Mouse (Mus musculus): Measurements from ENCODE around the gene Abhd15. TPM values are rescaled to one million over a fixed set of nuclear protein-coding genes. Genes with fewer than 3 reads are reported as not detected.
A peak's percentile ranks its signal among the peaks of the same experiment; 100 is the strongest.

Gene Abhd15
- polyA plus RNA-seq, 1 experiment from 2014 or later = 1.9 TPM

DNA sequence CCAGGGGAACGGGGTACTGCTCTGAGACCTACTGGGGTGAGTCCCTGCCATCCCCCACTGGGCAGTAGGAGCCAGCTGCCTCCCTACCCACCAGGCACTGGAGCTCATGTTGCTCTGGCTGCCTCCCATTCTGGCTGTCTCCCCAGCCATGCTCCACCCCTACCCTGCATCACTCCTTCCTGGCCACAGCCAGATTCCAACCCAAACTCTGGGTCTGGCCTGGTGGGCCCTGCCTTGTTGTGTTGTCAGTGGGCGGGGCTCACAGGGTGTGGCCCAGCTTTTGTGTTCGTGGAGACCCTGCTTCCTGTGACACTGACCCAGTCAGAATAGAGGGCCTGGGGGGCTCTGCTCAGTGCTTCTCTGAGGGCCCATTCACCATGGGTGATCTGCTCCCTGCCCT lies 11.4 kb upstream of the Abhd15 start:
- peaks cover 4% of the 10 kb centered on the region; the same call in 1 of the 2 replicates for H3K4me1 ChIP-seq (ENCODE audit: control insufficient read depth, insufficient read depth, low read length)
- no peak overlapping the region for H3K27ac ChIP-seq (ENCODE audit: low read length)
- WGBS = 62% methylated on average over 3 of the region's 3 CpGs
- no peak overlapping the region for H3K4me3 ChIP-seq (ENCODE audit: low read depth, low read length)
- no peaks in the 10 kb centered on the region for H3K9me3 ChIP-seq (ENCODE audit: control insufficient read depth, low read depth, low read length)
- H3K9ac ChIP-seq (replicated peaks; ENCODE audit: low read depth, low read length) = no peak overlapping the region
- peaks cover 70% of the 10 kb centered on the region for H3K36me3 ChIP-seq (ENCODE audit: control insufficient read depth, insufficient read depth, low read length)
- H3K4me2 ChIP-seq (replicated peaks; ENCODE audit: low read depth, low read length) = no peak overlapping the region
- no peaks in the 10 kb centered on the region for H3K27me3 ChIP-seq (ENCODE audit: control insufficient read depth, insufficient read depth, low read length)
- ATAC-seq (ENCODE audit: insufficient number of reproducible peaks, insufficient read depth, low FRiP score, low read depth) = no peak

DNA sequence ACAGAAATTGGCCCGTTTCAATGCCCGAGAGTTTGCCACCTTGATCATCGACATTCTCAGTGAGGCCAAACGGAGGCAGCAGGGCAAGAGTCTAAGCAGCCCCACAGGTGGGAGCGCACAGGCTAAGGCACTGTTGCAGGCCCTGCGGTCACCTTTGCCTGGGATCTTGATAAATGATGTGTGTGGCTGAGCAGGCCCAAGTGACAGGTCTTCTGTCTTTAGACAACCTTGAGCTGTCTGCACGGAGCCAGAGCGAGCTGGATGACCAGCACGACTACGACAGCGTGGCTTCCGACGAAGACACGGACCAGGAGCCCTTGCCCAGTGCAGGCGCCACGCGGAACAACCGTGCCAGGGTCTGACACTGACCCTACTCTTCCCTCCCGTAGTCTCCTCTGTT lies 10.5 kb upstream of the Abhd15 start:
- no peak overlapping the region for H3K4me2 ChIP-seq (replicated peaks; ENCODE audit: low read depth, low read length)
- H3K4me1 ChIP-seq (ENCODE audit: control insufficient read depth, insufficient read depth, low read length) = peaks cover 5% of the 10 kb centered on the region; the same call in 1 of the 2 replicates
- ATAC-seq (ENCODE audit: insufficient number of reproducible peaks, insufficient read depth, low FRiP score, low read depth) = no peak
- peaks cover 67% of the 10 kb centered on the region for H3K36me3 ChIP-seq (ENCODE audit: control insufficient read depth, insufficient read depth, low read length)
- no peak overlapping the region for H3K27ac ChIP-seq (ENCODE audit: low read length)
- 94% methylated on average over 19 of the region's 19 CpGs for WGBS
- H3K4me3 ChIP-seq (ENCODE audit: low read depth, low read length) = no peak overlapping the region
- no peaks in the 10 kb centered on the region for H3K9me3 ChIP-seq (ENCODE audit: control insufficient read depth, low read depth, low read length)
- H3K27me3 ChIP-seq (ENCODE audit: control insufficient read depth, insufficient read depth, low read length) = no peaks in the 10 kb centered on the region
- no peak overlapping the region for H3K9ac ChIP-seq (replicated peaks; ENCODE audit: low read depth, low read length)

DNA sequence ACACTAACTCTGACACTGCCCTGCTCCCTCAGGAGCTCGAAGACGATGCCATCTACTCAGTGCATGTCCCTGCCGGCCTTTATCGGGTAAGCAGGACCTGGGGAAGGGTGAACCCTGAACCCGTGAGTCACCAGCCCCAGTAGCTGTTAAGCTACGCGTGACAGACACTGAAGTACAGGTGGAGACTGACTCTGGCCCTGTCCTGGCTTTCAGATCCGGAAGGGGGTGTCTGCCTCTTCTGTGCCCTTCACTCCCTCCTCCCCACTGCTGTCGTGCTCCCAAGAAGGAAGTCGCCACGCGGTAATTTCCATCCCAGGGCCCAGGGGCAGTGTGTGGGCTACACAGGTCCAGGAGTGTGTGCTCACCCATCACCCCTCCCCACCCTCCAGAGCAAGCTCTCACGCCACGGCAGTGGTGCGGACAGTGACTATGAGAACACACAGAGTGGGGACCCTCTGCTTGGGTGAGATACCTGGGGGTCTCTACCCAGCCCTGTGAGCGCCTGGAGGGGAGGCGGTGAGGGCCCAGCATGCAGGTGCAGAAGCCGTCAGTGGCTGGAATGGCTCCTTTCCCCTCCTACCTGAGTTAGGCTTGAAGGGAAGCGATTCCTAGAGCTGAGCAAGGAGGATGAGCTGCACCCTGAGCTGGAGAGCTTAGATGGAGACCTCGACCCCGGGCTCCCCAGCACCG lies 9.5 kb upstream of the Abhd15 start:
- Histone ChIP-seq H3K4me2 (replicated peaks; ENCODE audit: low read depth, low read length) (no peak overlapping the region), H3K9ac (replicated peaks; ENCODE audit: low read depth, low read length) (no peak overlapping the region), H3K27me3 (ENCODE audit: control insufficient read depth, insufficient read depth, low read length) (no peaks in the 10 kb centered on the region), H3K27ac (ENCODE audit: low read length) (no peak overlapping the region), H3K4me1 (ENCODE audit: control insufficient read depth, insufficient read depth, low read length) (peaks cover 5% of the 10 kb centered on the region; the same call in 1 of the 2 replicates), H3K36me3 (ENCODE audit: control insufficient read depth, insufficient read depth, low read length) (peaks cover 57% of the 10 kb centered on the region), H3K4me3 (ENCODE audit: low read depth, low read length) (no peak overlapping the region), H3K9me3 (ENCODE audit: control insufficient read depth, low read depth, low read length) (no peaks in the 10 kb centered on the region)
- 87% methylated on average over 22 of the region's 22 CpGs for WGBS
- no peak for ATAC-seq (ENCODE audit: insufficient number of reproducible peaks, insufficient read depth, low FRiP score, low read depth)

DNA sequence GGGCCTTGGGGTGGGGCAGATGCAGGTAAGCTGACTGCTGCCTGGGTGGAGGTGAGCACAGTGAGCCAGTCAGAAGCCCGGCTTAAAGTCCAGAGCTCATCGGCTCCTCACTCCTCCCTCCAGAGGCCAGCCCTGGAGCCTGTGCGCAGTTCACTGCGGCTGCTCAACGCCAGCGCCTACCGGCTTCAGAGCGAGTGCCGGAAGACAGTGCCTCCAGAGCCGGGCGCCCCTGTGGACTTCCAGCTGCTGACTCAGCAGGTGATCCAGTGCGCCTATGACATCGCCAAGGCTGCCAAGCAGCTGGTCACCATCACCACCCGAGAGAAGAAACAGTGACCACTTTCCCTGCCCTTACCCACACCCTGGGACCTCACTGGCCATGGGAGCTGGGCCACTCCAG lies 8.6 kb upstream of the Abhd15 start:
- no peak overlapping the region for H3K27ac ChIP-seq (ENCODE audit: low read length)
- H3K27me3 ChIP-seq (ENCODE audit: control insufficient read depth, insufficient read depth, low read length) = no peaks in the 10 kb centered on the region
- WGBS = 83% methylated on average over 14 of the region's 14 CpGs
- H3K36me3 ChIP-seq (ENCODE audit: control insufficient read depth, insufficient read depth, low read length) = peaks cover 50% of the 10 kb centered on the region
- no peak overlapping the region for H3K4me2 ChIP-seq (replicated peaks; ENCODE audit: low read depth, low read length)
- H3K9me3 ChIP-seq (ENCODE audit: control insufficient read depth, low read depth, low read length) = no peaks in the 10 kb centered on the region
- no peak overlapping the region for H3K9ac ChIP-seq (replicated peaks; ENCODE audit: low read depth, low read length)
- no peak for ATAC-seq (ENCODE audit: insufficient number of reproducible peaks, insufficient read depth, low FRiP score, low read depth)
- H3K4me1 ChIP-seq (ENCODE audit: control insufficient read depth, insufficient read depth, low read length) = peaks cover 5% of the 10 kb centered on the region; the same call in 1 of the 2 replicates
- no peak overlapping the region for H3K4me3 ChIP-seq (ENCODE audit: low read depth, low read length)

DNA sequence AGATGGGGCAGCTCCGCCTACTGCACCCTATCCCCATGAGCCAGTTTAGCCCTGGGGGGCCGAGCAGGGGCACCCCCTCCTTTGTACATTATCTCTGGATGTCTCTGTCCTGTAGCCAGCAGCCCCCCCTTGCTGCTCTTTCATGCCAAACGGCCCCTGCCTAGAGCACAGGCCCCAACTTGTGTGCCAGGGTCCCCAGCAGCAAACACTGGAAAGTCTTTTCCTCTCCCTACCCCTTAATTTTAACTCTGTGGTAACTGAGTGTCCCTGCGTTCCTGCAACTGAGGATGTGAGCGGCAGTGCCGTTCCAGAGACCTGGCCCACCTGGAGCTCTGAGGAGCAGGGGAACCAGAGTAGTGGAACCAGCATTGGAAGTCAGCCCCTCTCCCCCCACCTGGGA lies 8.0 kb upstream of the Abhd15 start:
- H3K4me2 ChIP-seq (replicated peaks; ENCODE audit: low read depth, low read length) = no peak overlapping the region
- peaks cover 7% of the 10 kb centered on the region; the same call in 1 of the 2 replicates for H3K4me1 ChIP-seq (ENCODE audit: control insufficient read depth, insufficient read depth, low read length)
- no peak overlapping the region for H3K27ac ChIP-seq (ENCODE audit: low read length)
- ATAC-seq (ENCODE audit: insufficient number of reproducible peaks, insufficient read depth, low FRiP score, low read depth) = no peak
- H3K9me3 ChIP-seq (ENCODE audit: control insufficient read depth, low read depth, low read length) = no peaks in the 10 kb centered on the region
- H3K36me3 ChIP-seq (ENCODE audit: control insufficient read depth, insufficient read depth, low read length) = peaks cover 50% of the 10 kb centered on the region
- H3K27me3 ChIP-seq (ENCODE audit: control insufficient read depth, insufficient read depth, low read length) = no peaks in the 10 kb centered on the region
- WGBS = 83% methylated on average over 6 of the region's 6 CpGs
- no peak overlapping the region for H3K4me3 ChIP-seq (ENCODE audit: low read depth, low read length)
- H3K9ac ChIP-seq (replicated peaks; ENCODE audit: low read depth, low read length) = no peak overlapping the region

DNA sequence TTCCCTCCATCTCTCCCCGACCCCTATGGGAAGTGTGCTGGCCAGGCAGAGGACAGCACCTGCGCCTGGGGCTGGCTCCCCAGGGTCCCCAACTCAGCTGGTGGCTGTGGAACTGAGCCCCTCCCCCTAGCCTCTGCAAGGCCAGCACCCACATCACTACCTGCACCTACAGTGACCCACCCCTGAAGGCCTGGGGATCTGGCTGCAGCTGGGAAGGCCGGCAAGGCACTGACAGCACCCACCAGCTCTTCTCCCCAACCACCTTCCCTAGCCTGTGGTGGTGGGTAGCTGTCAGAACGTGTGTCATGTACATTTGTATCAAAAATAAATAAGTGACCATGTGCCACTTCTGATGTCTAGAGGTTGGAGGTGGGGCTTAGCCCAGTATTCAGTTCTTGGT lies 7.5 kb upstream of the Abhd15 start:
- WGBS = 76% methylated on average over 4 of the region's 4 CpGs
- Histone ChIP-seq H3K9me3 (ENCODE audit: control insufficient read depth, low read depth, low read length) (no peaks in the 10 kb centered on the region), H3K9ac (replicated peaks; ENCODE audit: low read depth, low read length) (no peak overlapping the region), H3K4me2 (replicated peaks; ENCODE audit: low read depth, low read length) (no peak overlapping the region), H3K4me1 (ENCODE audit: control insufficient read depth, insufficient read depth, low read length) (peaks cover 7% of the 10 kb centered on the region; the same call in 1 of the 2 replicates), H3K4me3 (ENCODE audit: low read depth, low read length) (no peak overlapping the region), H3K27ac (ENCODE audit: low read length) (no peak overlapping the region), H3K36me3 (ENCODE audit: control insufficient read depth, insufficient read depth, low read length) (peaks cover 49% of the 10 kb centered on the region), H3K27me3 (ENCODE audit: control insufficient read depth, insufficient read depth, low read length) (no peaks in the 10 kb centered on the region)
- ATAC-seq (ENCODE audit: insufficient number of reproducible peaks, insufficient read depth, low FRiP score, low read depth) = no peak

DNA sequence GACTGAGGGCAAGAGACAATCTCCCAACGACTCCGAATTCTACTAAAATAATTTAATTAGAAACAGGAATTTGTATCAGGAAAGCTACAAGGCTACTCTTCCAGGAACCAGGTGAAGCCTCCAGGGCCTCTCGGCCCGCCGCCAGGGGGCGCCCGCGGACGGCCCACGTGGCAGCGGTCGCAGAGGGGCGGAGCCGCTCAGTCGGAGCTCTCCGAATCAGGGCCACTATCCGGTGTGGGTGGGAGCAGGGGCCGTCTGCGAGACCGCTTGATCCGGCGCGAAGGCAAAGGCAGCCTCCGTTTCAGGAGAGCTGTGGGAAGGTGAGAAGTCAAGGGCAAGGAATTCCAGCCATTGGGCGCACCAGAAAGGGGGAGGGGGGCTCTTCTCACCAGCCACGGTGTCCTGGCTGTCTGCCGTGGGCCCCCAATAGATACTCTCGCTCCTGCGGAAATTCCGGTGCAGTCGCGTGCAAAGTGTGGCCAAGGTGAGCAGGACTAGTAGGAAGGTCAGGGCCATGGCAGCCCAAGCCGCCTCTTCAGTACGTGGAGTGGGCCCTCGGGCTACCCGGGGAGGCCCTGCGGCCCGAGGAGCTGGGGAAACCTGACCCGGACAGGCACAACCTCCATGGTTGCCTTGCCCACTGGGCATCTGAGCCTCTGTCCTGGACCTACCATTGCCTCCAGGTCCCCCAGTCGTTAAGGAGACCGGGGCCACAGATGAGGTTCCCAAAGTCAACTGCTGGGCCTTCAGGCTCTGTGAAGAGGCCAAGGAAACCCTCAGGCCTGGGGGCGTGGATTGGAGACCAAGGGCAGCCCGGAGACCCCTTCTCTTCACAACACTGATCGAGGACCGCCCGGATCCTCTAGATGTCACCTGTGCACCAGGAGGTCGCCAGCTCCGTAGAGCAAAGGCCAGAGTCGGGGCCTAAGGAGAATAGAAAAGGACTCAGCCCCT lies 6.6 kb upstream of the Abhd15 start:
- peaks cover 39% of the 10 kb centered on the region for H3K36me3 ChIP-seq (ENCODE audit: control insufficient read depth, insufficient read depth, low read length)
- no peaks in the 10 kb centered on the region for H3K27me3 ChIP-seq (ENCODE audit: control insufficient read depth, insufficient read depth, low read length)
- peak overlapping the region; percentile 12 for H3K4me3 ChIP-seq (ENCODE audit: low read depth, low read length)
- H3K4me2 ChIP-seq (replicated peaks; ENCODE audit: low read depth, low read length) = peak overlapping the region; percentile 50
- 20% methylated on average over 49 of the region's 49 CpGs for WGBS
- no peak overlapping the region for H3K27ac ChIP-seq (ENCODE audit: low read length)
- H3K4me1 ChIP-seq (ENCODE audit: control insufficient read depth, insufficient read depth, low read length) = peaks cover 7% of the 10 kb centered on the region; the same call in 1 of the 2 replicates
- ATAC-seq (ENCODE audit: insufficient number of reproducible peaks, insufficient read depth, low FRiP score, low read depth) = peak; percentile 60; the same call in 1 of the 2 replicates
- H3K9me3 ChIP-seq (ENCODE audit: control insufficient read depth, low read depth, low read length) = no peaks in the 10 kb centered on the region
- peak overlapping the region; percentile 18; the same call in 1 of the 2 replicates for H3K9ac ChIP-seq (replicated peaks; ENCODE audit: low read depth, low read length)

DNA sequence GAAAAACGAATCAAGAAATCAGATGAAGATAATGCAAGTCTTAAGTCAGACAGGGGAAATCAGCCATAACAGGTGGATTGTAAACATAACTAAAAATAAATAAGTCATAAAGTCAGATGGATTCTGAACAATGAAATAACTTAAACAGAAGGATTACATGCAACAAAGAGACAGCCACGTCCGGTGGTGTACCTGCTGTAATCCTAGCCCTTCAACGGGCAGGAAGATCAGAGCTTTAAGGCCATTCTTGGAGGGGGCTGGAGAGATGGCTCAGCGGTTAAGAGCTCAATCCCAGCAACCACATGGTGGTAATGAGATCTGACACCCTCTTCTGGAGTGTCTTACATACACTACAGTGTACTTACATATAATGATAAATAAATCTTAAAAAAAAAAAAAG lies 3.6 kb upstream of the Abhd15 start:
- Histone ChIP-seq H3K27me3 (ENCODE audit: control insufficient read depth, insufficient read depth, low read length) (peaks cover 4% of the 10 kb centered on the region; the same call in 1 of the 2 replicates), H3K4me3 (ENCODE audit: low read depth, low read length) (no peak overlapping the region), H3K9me3 (ENCODE audit: control insufficient read depth, low read depth, low read length) (no peaks in the 10 kb centered on the region), H3K4me1 (ENCODE audit: control insufficient read depth, insufficient read depth, low read length) (peaks cover 27% of the 10 kb centered on the region), H3K27ac (ENCODE audit: low read length) (no peak overlapping the region), H3K36me3 (ENCODE audit: control insufficient read depth, insufficient read depth, low read length) (peaks cover 14% of the 10 kb centered on the region), H3K9ac (replicated peaks; ENCODE audit: low read depth, low read length) (no peak overlapping the region), H3K4me2 (replicated peaks; ENCODE audit: low read depth, low read length) (no peak overlapping the region)
- WGBS = 78% methylated on average over 5 of the region's 5 CpGs
- no peak for ATAC-seq (ENCODE audit: insufficient number of reproducible peaks, insufficient read depth, low FRiP score, low read depth)

All from stomach, embryonic 14.5 days (tissue).